Mouse (Mus musculus): ENCODE results near the gene Opn3.

DNA sequence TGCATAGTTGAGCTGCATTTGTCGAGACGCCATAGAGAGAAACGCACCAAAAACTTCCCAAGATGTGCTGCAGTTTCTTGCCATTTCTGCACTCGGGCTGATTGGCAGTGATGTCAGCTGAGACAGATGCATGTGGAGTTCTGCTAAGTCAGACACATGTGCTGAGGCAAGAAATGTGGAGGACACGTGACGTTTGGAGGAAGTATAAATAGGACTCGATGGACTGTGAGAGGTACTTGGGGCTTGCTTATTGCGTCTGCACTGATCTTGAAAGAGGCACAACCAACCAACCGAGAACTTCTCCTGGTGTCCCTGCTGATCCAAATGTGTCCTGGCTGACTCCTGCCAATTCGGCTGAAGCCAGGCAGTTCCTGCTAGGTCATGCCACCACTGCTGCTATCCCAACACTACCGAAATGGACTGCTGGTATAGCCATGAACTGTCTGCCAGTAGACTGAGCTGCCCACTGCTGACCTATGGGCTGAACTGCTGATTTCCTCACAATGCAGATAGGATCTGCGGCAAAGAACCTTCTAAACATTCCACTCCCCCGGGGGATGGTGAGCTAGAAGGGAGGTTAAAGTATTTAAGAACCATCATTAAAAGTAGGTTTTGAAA is 72.7 kb downstream of the Opn3 start, which contains the start of gene Kmo:
- TF ChIP-seq CHD2 (IDR thresholded peaks at IDR 0.05; ENCODE audit: low read depth, low read length) (no peak), ZNF384 (IDR thresholded peaks at IDR 0.05; ENCODE audit: low read depth, low read length) (no peak)
